Mouse (Mus musculus): ENCODE measurements around the gene Moxd1. TPM values are rescaled to one million over a fixed set of nuclear protein-coding genes. Genes with fewer than 3 reads are reported as not detected.

Gene Moxd1
- polyA plus RNA-seq, 1 experiment from 2014 or later, result 2.7 TPM

GRCm38 (mm10) chr10:24292671-24293070, 69.4 kb downstream of the Moxd1 start:
- Histone ChIP-seq H3K27ac (replicated peaks; ENCODE audit: low read depth, low read length) (no peak overlapping the region), H3K4me2 (ENCODE audit: low read length) (no peak overlapping the region), H3K36me3 (ENCODE audit: control insufficient read depth, insufficient read depth, low read length) (no peaks in the 10 kb centered on the region), H3K4me3 (replicated peaks; ENCODE audit: low read depth, low read length) (no peak overlapping the region), H3K9ac (replicated peaks; ENCODE audit: low read length) (no peak overlapping the region), H3K27me3 (ENCODE audit: control insufficient read depth, insufficient read depth, low read length) (no peaks in the 10 kb centered on the region), H3K4me1 (ENCODE audit: control insufficient read depth, insufficient read depth, low read length) (no peaks in the 10 kb centered on the region), H3K9me3 (ENCODE audit: control insufficient read depth, low read length) (no peaks in the 10 kb centered on the region)
- ATAC-seq (ENCODE audit: low FRiP score, low TSS enrichment) (no peak), DNase-seq (no peak)
- WGBS, result 96% methylated on average over 1 of the region's 1 CpGs

- WGBS, result 77% methylated on average over 4 of the region's 4 CpGs
- Histone ChIP-seq H3K4me3 (replicated peaks; ENCODE audit: low read depth, low read length) (no peak overlapping the region), H3K27ac (replicated peaks; ENCODE audit: low read depth, low read length) (no peak overlapping the region), H3K9me3 (ENCODE audit: control insufficient read depth, low read length) (no peaks in the 10 kb centered on the region), H3K4me1 (ENCODE audit: control insufficient read depth, insufficient read depth, low read length) (no peaks in the 10 kb centered on the region), H3K27me3 (ENCODE audit: control insufficient read depth, insufficient read depth, low read length) (no peaks in the 10 kb centered on the region), H3K4me2 (ENCODE audit: low read length) (no peak overlapping the region), H3K36me3 (ENCODE audit: control insufficient read depth, insufficient read depth, low read length) (no peaks in the 10 kb centered on the region), H3K9ac (replicated peaks; ENCODE audit: low read length) (no peak overlapping the region)
- DNase-seq, result no peak
- no peak for ATAC-seq (ENCODE audit: low FRiP score, low TSS enrichment)
These were observed 73.3 kb downstream of the Moxd1 start for GRCm38 (mm10) chr10:24296608-24297007.

GRCm38 (mm10) chr10:24297792-24298191, 74.5 kb downstream of the Moxd1 start:
- DNase-seq, result peak; percentile 84
- Histone ChIP-seq H3K4me1 (ENCODE audit: control insufficient read depth, insufficient read depth, low read length) (no peaks in the 10 kb centered on the region), H3K36me3 (ENCODE audit: control insufficient read depth, insufficient read depth, low read length) (no peaks in the 10 kb centered on the region), H3K9me3 (ENCODE audit: control insufficient read depth, low read length) (no peaks in the 10 kb centered on the region), H3K27ac (replicated peaks; ENCODE audit: low read depth, low read length) (no peak overlapping the region), H3K9ac (replicated peaks; ENCODE audit: low read length) (no peak overlapping the region), H3K4me2 (ENCODE audit: low read length) (no peak overlapping the region), H3K4me3 (replicated peaks; ENCODE audit: low read depth, low read length) (no peak overlapping the region), H3K27me3 (ENCODE audit: control insufficient read depth, insufficient read depth, low read length) (no peaks in the 10 kb centered on the region)
- 0% methylated on average over 1 of the region's 1 CpGs for WGBS
- no peak for ATAC-seq (ENCODE audit: low FRiP score, low TSS enrichment)

DNA sequence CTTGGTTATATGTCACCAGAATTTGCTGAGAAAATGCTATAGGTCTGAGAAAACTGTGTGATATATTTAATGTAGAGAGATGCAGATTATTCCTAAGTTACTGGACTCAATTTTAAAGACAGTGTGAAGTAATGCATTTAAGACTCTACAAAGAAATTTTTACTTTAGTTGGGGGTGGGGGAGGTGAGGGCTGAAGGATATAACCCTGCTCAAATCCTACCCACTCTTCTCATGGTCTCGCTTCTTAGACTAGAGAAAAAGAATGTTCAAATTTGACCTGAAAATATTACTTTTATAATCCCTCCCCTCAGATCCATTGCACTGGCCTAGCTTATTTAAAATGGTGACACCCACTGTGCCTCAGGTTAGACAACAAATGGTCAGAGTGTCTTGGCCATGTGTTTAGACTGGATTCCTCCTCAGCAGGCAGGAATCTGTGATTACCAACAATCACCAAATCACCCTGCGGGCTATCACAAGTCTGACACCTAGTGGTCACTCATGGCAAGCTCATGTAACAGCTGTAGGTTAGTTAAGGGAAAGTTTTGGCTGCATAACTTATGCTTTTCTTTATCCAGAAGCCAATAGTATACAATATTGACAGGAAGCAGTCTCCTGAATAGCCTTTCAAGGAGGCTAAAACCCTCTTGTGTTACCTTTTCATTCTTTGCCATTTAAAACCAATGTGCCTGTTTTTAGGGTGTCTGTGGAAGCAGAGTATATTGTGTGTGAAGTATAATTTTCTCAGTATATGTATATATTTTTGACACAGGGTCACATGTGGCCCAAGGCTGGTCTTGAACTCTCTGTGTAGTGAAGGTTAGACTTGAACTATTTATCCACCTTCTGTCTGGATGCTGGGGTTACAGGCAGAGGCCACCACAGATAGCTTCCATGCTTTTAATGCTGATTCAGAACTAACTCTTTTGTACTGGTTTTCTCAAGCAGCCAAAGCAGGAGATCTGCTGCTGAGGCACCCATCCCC, 75.2 kb downstream of the Moxd1 start:
- Histone ChIP-seq H3K36me3 (ENCODE audit: control insufficient read depth, insufficient read depth, low read length) (no peaks in the 10 kb centered on the region), H3K4me3 (replicated peaks; ENCODE audit: low read depth, low read length) (no peak overlapping the region), H3K27me3 (ENCODE audit: control insufficient read depth, insufficient read depth, low read length) (no peaks in the 10 kb centered on the region), H3K4me1 (ENCODE audit: control insufficient read depth, insufficient read depth, low read length) (no peaks in the 10 kb centered on the region), H3K27ac (replicated peaks; ENCODE audit: low read depth, low read length) (no peak overlapping the region), H3K4me2 (ENCODE audit: low read length) (no peak overlapping the region), H3K9ac (replicated peaks; ENCODE audit: low read length) (no peak overlapping the region), H3K9me3 (ENCODE audit: control insufficient read depth, low read length) (no peaks in the 10 kb centered on the region)
- peak; percentile 43; the same call in 1 of the 2 replicates for ATAC-seq (ENCODE audit: low FRiP score, low TSS enrichment)
- WGBS, result 45% methylated on average over 2 of the region's 2 CpGs
- DNase-seq, result peak; percentile 86

- no peaks in the 10 kb centered on the region for H3K27me3 ChIP-seq (ENCODE audit: control insufficient read depth, insufficient read depth, low read length)
- H3K4me1 ChIP-seq (ENCODE audit: control insufficient read depth, insufficient read depth, low read length), result no peaks in the 10 kb centered on the region
- 1% methylated on average over 9 of the region's 9 CpGs for WGBS
- no peaks in the 10 kb centered on the region for H3K36me3 ChIP-seq (ENCODE audit: control insufficient read depth, insufficient read depth, low read length)
- no peak for ATAC-seq (ENCODE audit: low FRiP score, low TSS enrichment)
- peak overlapping the region; percentile 13; the same call in 1 of the 2 replicates for H3K4me2 ChIP-seq (ENCODE audit: low read length)
- no peak overlapping the region for H3K27ac ChIP-seq (replicated peaks; ENCODE audit: low read depth, low read length)
- H3K4me3 ChIP-seq (replicated peaks; ENCODE audit: low read depth, low read length), result no peak overlapping the region
- no peaks in the 10 kb centered on the region for H3K9me3 ChIP-seq (ENCODE audit: control insufficient read depth, low read length)
- DNase-seq, result peak; percentile 87
- no peak overlapping the region for H3K9ac ChIP-seq (replicated peaks; ENCODE audit: low read length)
These were observed 88.9 kb downstream of the Moxd1 start for GRCm38 (mm10) chr10:24312191-24312611.

DNA sequence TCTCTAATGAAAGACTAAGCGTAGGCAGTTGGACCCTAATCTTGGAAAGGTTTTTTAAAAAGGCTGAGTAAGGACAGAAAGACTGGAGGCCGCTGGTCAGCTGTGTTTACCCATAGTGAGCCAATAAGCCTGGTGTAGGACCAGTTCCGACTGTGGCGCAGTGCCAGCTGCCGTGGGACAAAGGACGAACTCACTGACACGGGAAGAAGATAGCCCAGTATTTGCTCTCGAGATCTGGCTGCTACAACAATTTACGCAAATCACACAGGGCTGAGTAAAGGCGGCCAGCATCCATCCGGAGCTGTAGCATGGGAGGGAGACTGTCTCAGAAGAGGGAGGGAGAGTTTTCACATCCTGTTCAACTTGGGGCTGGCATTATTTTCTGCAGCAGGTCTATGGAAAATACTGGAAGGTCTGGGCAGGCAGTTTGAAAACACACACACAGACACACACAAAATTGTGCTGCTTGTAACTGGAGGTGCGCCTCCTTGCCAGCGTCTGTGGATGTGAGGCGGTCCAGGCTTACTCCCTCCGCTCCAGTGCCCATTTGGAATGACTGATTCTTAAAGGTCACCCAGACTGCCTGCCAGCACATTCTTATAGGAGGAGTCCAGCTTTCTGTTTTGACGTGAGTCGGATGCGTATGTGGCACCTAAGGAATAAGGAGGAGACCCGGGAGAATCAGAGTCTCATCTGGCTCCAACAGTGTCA, 94.0 kb downstream of the Moxd1 start:
- no peak overlapping the region for H3K27ac ChIP-seq (replicated peaks; ENCODE audit: low read depth, low read length)
- 65% methylated on average over 19 of the region's 19 CpGs for WGBS
- H3K4me2 ChIP-seq (ENCODE audit: low read length), result 0 out of 2 replicates have a peak overlapping the region, but pooled peaks have one; percentile 8
- H3K27me3 ChIP-seq (ENCODE audit: control insufficient read depth, insufficient read depth, low read length), result no peaks in the 10 kb centered on the region
- no peaks in the 10 kb centered on the region for H3K36me3 ChIP-seq (ENCODE audit: control insufficient read depth, insufficient read depth, low read length)
- no peak overlapping the region for H3K9ac ChIP-seq (replicated peaks; ENCODE audit: low read length)
- no peaks in the 10 kb centered on the region for H3K9me3 ChIP-seq (ENCODE audit: control insufficient read depth, low read length)
- ATAC-seq (ENCODE audit: low FRiP score, low TSS enrichment) (0 out of 2 replicates have a peak, but pooled peaks have one; percentile 17), DNase-seq (peak; percentile 46)
- no peak overlapping the region for H3K4me3 ChIP-seq (replicated peaks; ENCODE audit: low read depth, low read length)
- H3K4me1 ChIP-seq (ENCODE audit: control insufficient read depth, insufficient read depth, low read length), result no peaks in the 10 kb centered on the region

GRCm38 (mm10) chr10:24320326-24320725, 97.0 kb downstream of the Moxd1 start:
- ATAC-seq (ENCODE audit: low FRiP score, low TSS enrichment) (no peak), DNase-seq (no peak)
- Histone ChIP-seq H3K9ac (replicated peaks; ENCODE audit: low read length) (no peak overlapping the region), H3K27ac (replicated peaks; ENCODE audit: low read depth, low read length) (no peak overlapping the region), H3K27me3 (ENCODE audit: control insufficient read depth, insufficient read depth, low read length) (no peaks in the 10 kb centered on the region), H3K4me2 (ENCODE audit: low read length) (no peak overlapping the region), H3K4me3 (replicated peaks; ENCODE audit: low read depth, low read length) (no peak overlapping the region), H3K9me3 (ENCODE audit: control insufficient read depth, low read length) (no peaks in the 10 kb centered on the region), H3K4me1 (ENCODE audit: control insufficient read depth, insufficient read depth, low read length) (no peaks in the 10 kb centered on the region), H3K36me3 (ENCODE audit: control insufficient read depth, insufficient read depth, low read length) (no peaks in the 10 kb centered on the region)
- WGBS, result 87% methylated on average over 3 of the region's 3 CpGs

DNA sequence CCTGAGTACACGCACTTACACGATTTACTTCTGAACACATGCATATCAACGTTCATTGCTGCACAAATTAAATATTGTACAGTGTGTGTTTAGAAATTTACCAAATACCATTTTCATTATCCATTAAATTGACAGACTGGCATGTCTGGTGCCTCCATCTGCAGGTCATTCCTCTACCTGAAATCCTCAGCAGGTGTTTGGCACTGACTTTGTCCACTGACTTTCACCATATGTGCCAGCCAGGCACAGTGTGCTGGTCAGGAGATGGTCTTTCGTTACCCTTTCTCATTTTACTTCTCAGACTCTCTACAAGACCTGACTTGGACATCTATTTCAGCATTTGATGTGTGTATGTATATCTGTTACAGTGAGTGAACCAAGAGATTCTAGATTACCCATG, 99.7 kb downstream of the Moxd1 start:
- no peaks in the 10 kb centered on the region for H3K4me1 ChIP-seq (ENCODE audit: control insufficient read depth, insufficient read depth, low read length)
- no peak overlapping the region for H3K4me2 ChIP-seq (ENCODE audit: low read length)
- no peaks in the 10 kb centered on the region for H3K9me3 ChIP-seq (ENCODE audit: control insufficient read depth, low read length)
- H3K27me3 ChIP-seq (ENCODE audit: control insufficient read depth, insufficient read depth, low read length), result no peaks in the 10 kb centered on the region
- no peaks in the 10 kb centered on the region for H3K36me3 ChIP-seq (ENCODE audit: control insufficient read depth, insufficient read depth, low read length)
- no peak overlapping the region for H3K9ac ChIP-seq (replicated peaks; ENCODE audit: low read length)
- DNase-seq (no peak), ATAC-seq (ENCODE audit: low FRiP score, low TSS enrichment) (no peak)
- H3K4me3 ChIP-seq (replicated peaks; ENCODE audit: low read depth, low read length), result no peak overlapping the region
- H3K27ac ChIP-seq (replicated peaks; ENCODE audit: low read depth, low read length), result no peak overlapping the region
- 97% methylated on average over 4 of the region's 4 CpGs for WGBS
